Mouse (Mus musculus) embryonic fibroblast, embryonic 13.5 days (primary cell): ENCODE results near the gene Arid5a.

Experiments
- CTCF ChIP-seq: IDR thresholded peaks from 2 replicates; pipeline ENCODE4 v1.5.1; 2011; ENCODE audit warnings: mild to moderate bottlenecking, control low read depth, low read length, moderate library complexity, borderline replicate concordance; ENCODE audit not compliant: insufficient read depth
- POLR2A ChIP-seq: IDR thresholded peaks from 2 replicates; pipeline ENCODE4 v1.6.1; 2011; ENCODE audit warnings: low read depth, mild to moderate bottlenecking, control low read depth, low read length, moderate library complexity

GRCm38 (mm10) chr1:36271516-36272230, 35.9 kb upstream of the Arid5a start:
- no peak for TF ChIP-seq POLR2A
- TF ChIP-seq CTCF = no peak
